Mouse (Mus musculus) central nervous system, embryonic 11.5 days (tissue): ENCODE results near the gene Zfp365. TPM values are rescaled to one million over a fixed set of nuclear protein-coding genes. Genes with fewer than 3 reads are reported as not detected.

Experiments used
- polyA plus RNA-seq: library from polyadenylated mRNA; depleted of rRNA; stranded (reverse); fragments of >200 nt; gene quantifications from 2 replicates; pipeline ENCODE4 v1.2.3, GENCODE M21; 2012; rRNA removed

Zfp365 gene
- 1.3 and 1.7 TPM in 2 replicates for polyA plus RNA-seq

GRCm38 (mm10) chr10:67912337-67912776 is at the start of gene Zfp365:
Gene Zfp365, minus strand, starts transcription at chr10:67912662.

Other genes starting within 250 kb of the Zfp365 start
- 8.2 and 10.2 TPM in 2 replicates for gene Rtkn2, start 66.9 kb upstream of the Zfp365 start, polyA plus RNA-seq